Mouse (Mus musculus): ENCODE results near the gene Gale. TPM values are rescaled to one million over a fixed set of nuclear protein-coding genes. Genes with fewer than 3 reads are reported as not detected.
A peak's percentile ranks its signal among the peaks of the same experiment; 100 is the strongest.

Gale gene
- polyA plus RNA-seq, 1 experiment from 2014 or later = 35.2 TPM

DNA sequence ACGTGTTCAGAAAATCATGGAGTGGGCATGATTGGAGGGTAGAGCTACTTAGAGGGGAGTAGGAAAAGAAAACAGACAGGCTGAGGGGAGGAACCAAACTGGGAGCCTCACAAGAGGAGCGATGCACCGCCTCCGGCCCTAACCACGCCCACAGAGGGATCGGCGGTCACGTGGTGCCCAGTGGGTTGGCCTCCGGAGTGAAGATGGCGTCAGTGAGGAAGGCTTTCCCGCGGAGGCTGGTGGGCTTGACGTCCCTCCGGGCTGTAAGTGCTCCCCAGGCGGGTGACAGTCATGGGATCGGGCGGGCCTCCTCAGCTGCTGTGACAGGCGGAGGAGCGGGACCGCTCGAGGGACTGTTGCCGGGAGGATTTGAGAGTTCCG lies 17.3 kb upstream of the Gale start, which contains the start of gene Hmgcl:
Hmgcl (plus strand) TSS at position 171 of the 381 bp plus-strand sequence.
- Histone ChIP-seq H3K9ac (peak within 1 kb of the TSS; percentile 80), H3K4me1 (peaks cover 39% of the 10 kb centered on the region), H3K27ac (peak within 1 kb of the TSS; percentile 74), H3K9me3 (replicated peaks) (no peaks in the 10 kb centered on the region), H3K4me2 (peak within 1 kb of the TSS; percentile 85), H3K36me3 (peaks cover 5% of the 10 kb centered on the region), H3K4me3 (replicated peaks) (peak within 1 kb of the TSS; percentile 85), H3K27me3 (no peaks in the 10 kb centered on the region)
- under 1% methylated on average over 23 of the region's 23 CpGs for WGBS
- ATAC-seq (replicated peaks; ENCODE audit: low FRiP score) = peak; percentile 91

DNA sequence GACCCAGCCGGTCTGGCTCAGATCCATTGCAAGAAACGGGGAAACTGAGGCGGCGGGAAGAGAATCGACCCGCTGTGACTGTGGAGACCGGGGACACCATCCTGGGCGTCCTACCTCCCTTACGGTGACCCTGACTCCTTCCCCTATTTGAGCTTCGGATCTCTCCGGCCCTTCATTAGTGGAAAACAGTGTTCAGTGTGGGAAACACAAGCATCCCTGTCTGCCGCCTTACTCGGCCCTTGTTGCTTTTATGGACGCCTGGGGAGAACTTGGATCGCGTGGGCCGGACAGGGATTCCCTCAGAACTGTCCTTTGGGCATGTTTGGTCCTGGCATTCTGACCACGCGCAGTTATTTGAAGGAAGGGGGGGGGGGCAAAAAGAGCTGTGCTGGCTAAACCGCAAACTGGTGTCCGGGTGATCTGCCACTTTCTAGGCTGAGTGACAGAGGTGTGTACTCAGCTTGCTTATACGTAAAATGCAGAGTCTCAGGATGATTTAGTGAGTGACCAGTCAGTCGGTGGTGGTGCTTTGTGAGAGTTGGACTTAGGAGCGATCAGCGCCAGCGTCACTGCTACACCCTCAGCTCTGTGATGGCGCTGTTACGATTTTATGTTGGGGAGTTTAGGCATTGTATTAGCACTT lies 16.7 kb upstream of the Gale start:
- no peaks in the 10 kb centered on the region for H3K9me3 ChIP-seq (replicated peaks)
- under 1% methylated on average over 28 of the region's 28 CpGs for WGBS
- peak; percentile 12 for ATAC-seq (replicated peaks; ENCODE audit: low FRiP score)
- peaks cover 10% of the 10 kb centered on the region for H3K36me3 ChIP-seq
- peak overlapping the region; percentile 85 for H3K4me3 ChIP-seq (replicated peaks)
- H3K4me1 ChIP-seq = peaks cover 39% of the 10 kb centered on the region
- H3K27me3 ChIP-seq = no peaks in the 10 kb centered on the region
- peak overlapping the region; percentile 85 for H3K4me2 ChIP-seq
- H3K27ac ChIP-seq = peak overlapping the region; percentile 74
- H3K9ac ChIP-seq = peak overlapping the region; percentile 80

DNA sequence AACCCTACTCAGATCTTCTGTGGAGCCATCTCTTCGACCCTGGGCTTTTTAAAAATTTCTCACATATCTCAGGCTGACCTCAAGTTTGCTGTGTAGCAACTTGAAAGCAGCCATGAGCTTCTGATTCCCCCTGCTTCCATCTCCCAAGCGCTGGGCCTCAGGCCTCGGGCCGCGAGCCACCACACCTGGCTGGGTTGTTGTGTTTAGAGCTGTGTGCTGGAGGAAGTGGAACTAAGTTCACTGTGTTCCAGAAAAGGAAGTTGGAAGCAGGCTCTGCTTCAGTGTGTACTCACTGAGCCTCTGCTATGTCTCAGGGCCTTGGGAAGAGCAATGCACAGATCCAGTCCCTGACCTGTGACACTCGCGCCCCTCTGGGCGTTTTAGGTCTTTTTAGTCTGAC lies 15.4 kb upstream of the Gale start:
- H3K9me3 ChIP-seq (replicated peaks) = no peaks in the 10 kb centered on the region
- H3K4me2 ChIP-seq = peak overlapping the region; percentile 3; the same call in 1 of the 2 replicates

DNA sequence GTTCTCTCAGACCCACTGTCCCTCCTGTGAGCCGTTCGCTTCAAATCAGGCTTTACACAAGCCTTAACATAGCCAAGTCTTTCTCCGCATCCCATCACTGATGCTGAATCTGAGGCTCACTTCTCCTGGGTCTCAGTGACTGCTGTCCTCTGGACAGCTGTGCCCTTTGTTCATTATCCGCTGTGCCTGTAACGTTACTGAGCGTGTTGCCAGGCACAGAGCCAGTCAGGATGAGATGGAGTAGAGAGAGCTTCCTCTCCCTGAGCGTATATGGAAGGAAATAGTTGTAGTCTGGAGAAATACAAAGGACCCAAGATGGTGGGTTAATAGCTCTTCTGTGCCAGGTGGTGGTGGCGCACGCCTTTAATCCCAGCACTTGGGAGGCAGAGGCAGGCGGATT lies 14.1 kb upstream of the Gale start:
- no peak overlapping the region for H3K4me2 ChIP-seq
- peaks cover 30% of the 10 kb centered on the region for H3K36me3 ChIP-seq
- H3K27me3 ChIP-seq = no peaks in the 10 kb centered on the region
- H3K4me1 ChIP-seq = peaks cover 37% of the 10 kb centered on the region
- WGBS = 88% methylated on average over 10 of the region's 10 CpGs
- H3K9ac ChIP-seq = no peak overlapping the region
- no peaks in the 10 kb centered on the region for H3K9me3 ChIP-seq (replicated peaks)
- H3K4me3 ChIP-seq (replicated peaks) = no peak overlapping the region
- H3K27ac ChIP-seq = peak overlapping the region; percentile 39
- ATAC-seq (replicated peaks; ENCODE audit: low FRiP score) = no peak

More for the DNA sequence above, 15.4 kb upstream of the Gale start:
- Histone ChIP-seq H3K27me3 (no peaks in the 10 kb centered on the region), H3K36me3 (peaks cover 23% of the 10 kb centered on the region), H3K4me3 (replicated peaks) (no peak overlapping the region), H3K4me1 (peaks cover 39% of the 10 kb centered on the region), H3K9ac (no peak overlapping the region), H3K27ac (no peak overlapping the region)
- ATAC-seq (replicated peaks; ENCODE audit: low FRiP score) = no peak
- 83% methylated on average over 8 of the region's 8 CpGs for WGBS

DNA sequence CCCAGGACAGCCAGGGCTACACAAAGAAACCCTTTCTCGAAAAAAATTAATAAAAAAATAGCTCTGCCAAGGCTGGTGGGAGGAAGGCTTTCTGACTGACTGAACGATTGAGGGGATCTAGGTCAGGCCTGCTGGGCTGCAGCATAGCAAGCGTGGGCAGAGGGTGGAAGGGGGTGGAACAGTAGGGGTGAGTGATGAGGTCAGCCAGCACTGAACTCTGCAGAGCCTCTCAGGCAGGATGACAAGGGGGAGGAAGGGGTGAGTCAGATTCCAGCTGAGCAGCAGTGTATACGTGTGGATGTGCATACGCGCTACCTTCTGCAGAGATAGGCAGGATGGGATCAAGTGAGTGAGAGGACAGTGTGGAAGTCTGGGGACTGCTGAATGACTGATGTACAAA lies 13.6 kb upstream of the Gale start:
- H3K36me3 ChIP-seq = peaks cover 33% of the 10 kb centered on the region
- H3K4me1 ChIP-seq = peaks cover 37% of the 10 kb centered on the region
- peak; percentile 37; the same call in 1 of the 2 replicates for ATAC-seq (replicated peaks; ENCODE audit: low FRiP score)
- 32% methylated on average over 6 of the region's 6 CpGs for WGBS
- peak overlapping the region; percentile 39; the same call in 1 of the 2 replicates for H3K27ac ChIP-seq
- no peaks in the 10 kb centered on the region for H3K27me3 ChIP-seq
- H3K4me2 ChIP-seq = no peak overlapping the region
- H3K9ac ChIP-seq = no peak overlapping the region
- H3K9me3 ChIP-seq (replicated peaks) = no peaks in the 10 kb centered on the region
- no peak overlapping the region for H3K4me3 ChIP-seq (replicated peaks)

DNA sequence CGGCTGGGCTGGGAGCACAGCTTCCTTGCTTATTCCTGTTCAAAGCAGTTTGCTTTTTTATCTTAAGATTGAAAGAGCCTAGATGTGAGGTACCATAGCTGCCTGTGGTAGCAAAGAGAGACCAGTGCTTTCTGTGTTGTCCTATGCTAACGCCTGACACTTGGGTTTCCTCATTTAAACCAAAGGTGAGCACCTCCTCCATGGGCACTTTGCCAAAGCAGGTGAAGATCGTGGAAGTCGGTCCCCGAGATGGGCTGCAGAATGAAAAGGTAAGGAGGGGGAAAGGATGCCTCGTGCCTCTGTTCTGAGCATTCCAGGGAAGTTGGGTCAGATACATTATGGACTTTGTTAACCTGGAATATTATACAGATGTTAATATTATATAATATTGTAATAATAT lies 13.2 kb upstream of the Gale start:
- no peaks in the 10 kb centered on the region for H3K9me3 ChIP-seq (replicated peaks)
- 0 out of 2 replicates have a peak overlapping the region, but pooled peaks have one; percentile 39 for H3K27ac ChIP-seq
- no peak overlapping the region for H3K4me2 ChIP-seq
- H3K4me1 ChIP-seq = peaks cover 37% of the 10 kb centered on the region
- H3K9ac ChIP-seq = no peak overlapping the region
- 79% methylated on average over 6 of the region's 6 CpGs for WGBS
- H3K36me3 ChIP-seq = peaks cover 37% of the 10 kb centered on the region
- ATAC-seq (replicated peaks; ENCODE audit: low FRiP score) = no peak
- H3K27me3 ChIP-seq = no peaks in the 10 kb centered on the region
- H3K4me3 ChIP-seq (replicated peaks) = no peak overlapping the region

DNA sequence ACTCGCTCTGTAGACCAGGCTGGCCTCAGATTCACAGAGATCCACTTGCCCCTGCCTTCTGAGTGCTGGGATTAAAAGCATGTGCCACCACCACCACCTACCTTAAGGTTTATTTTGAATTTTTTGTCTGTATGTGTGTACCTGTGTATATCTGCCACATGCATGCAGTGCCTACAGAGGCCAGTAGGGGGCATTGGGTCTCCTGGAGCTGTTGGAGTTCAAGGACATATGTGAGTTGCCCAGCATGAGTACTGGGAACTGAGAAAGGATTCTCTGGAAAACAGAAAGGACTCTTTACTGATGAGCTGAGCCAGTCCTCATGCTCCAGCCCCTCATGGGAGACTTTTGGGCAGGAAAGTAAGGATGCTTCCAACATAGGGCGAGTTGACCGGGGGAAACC lies 12.0 kb upstream of the Gale start:
- Histone ChIP-seq H3K9me3 (replicated peaks) (no peaks in the 10 kb centered on the region), H3K9ac (no peak overlapping the region), H3K4me2 (no peak overlapping the region), H3K4me1 (peaks cover 31% of the 10 kb centered on the region), H3K4me3 (replicated peaks) (no peak overlapping the region), H3K36me3 (peaks cover 46% of the 10 kb centered on the region), H3K27me3 (no peaks in the 10 kb centered on the region), H3K27ac (no peak overlapping the region)
- no peak for ATAC-seq (replicated peaks; ENCODE audit: low FRiP score)
- WGBS = 94% methylated on average over 3 of the region's 3 CpGs

DNA sequence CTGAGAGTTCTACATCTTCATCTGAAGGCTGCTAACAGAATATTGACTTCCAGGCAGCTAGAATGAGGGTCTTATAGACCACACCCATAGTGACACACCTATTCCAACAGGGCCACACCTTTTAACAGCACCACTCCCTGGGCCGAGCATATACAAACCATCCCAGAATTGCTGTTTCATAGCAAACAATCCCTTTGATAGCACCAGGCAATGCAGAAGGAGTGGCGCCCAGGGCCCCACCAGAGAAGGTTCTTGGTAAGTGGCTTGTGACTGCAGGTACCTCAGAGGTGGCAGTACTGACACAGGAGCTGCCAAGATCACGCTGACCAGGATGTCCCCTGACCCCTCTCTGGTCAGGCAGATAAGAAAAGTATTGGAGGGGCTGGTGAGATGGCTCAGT lies 10.3 kb upstream of the Gale start:
- 92% methylated on average over 3 of the region's 3 CpGs for WGBS

DNA sequence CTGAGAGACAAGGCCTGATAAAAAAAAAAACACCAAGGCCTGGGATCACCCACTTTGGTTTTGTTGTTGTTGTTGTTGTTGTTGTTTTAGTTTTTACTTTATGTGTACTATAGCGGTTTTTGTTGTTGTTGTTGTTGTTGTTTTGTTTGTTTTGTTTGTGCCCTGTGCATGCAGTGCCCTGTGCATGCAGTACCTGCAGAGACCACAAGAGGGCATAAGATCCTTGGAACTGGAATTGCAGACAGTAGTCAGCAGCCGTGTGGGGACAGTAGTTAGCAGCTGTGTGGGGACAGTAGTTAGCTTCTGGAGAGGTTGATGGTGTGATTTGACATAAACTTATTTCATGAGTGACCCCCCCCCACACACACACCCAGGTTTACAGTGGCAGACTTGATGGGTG lies 9.3 kb upstream of the Gale start:
- Histone ChIP-seq H3K4me2 (no peak overlapping the region), H3K9me3 (replicated peaks) (no peaks in the 10 kb centered on the region), H3K4me1 (peaks cover 22% of the 10 kb centered on the region), H3K9ac (no peak overlapping the region), H3K4me3 (replicated peaks) (no peak overlapping the region), H3K27ac (no peak overlapping the region), H3K27me3 (no peaks in the 10 kb centered on the region), H3K36me3 (peaks cover 70% of the 10 kb centered on the region)
- WGBS = 7% methylated on average over 2 of the region's 2 CpGs
- no peak for ATAC-seq (replicated peaks; ENCODE audit: low FRiP score)

More for the DNA sequence above, 10.3 kb upstream of the Gale start:
- Histone ChIP-seq H3K36me3 (peaks cover 59% of the 10 kb centered on the region), H3K9me3 (replicated peaks) (no peaks in the 10 kb centered on the region), H3K4me3 (replicated peaks) (no peak overlapping the region), H3K4me2 (no peak overlapping the region), H3K4me1 (peaks cover 27% of the 10 kb centered on the region), H3K27me3 (no peaks in the 10 kb centered on the region), H3K9ac (no peak overlapping the region), H3K27ac (no peak overlapping the region)
- no peak for ATAC-seq (replicated peaks; ENCODE audit: low FRiP score)

DNA sequence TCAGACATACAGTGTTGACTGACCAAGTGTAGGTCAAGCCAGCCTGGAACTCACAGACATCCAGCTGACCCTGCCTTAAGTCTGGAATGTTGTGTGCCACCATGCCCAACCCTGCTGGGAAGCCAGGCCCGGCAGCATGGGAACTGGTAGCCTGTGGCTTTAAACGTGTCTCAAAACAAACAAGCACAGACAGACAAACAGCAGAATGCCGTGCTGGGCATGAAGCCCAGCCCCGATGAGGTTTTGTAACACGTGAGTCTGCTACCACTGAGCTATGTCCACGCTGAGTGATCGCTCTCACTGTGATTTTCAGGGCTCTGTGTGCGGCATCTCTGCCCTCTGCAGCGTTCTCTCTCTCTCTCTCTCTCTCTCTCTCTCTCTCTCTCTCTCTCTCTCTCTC lies 7.6 kb upstream of the Gale start:
- H3K9me3 ChIP-seq (replicated peaks) = no peaks in the 10 kb centered on the region
- ATAC-seq (replicated peaks; ENCODE audit: low FRiP score) = no peak
- peaks cover 85% of the 10 kb centered on the region for H3K36me3 ChIP-seq
- no peak overlapping the region for H3K27ac ChIP-seq
- peaks cover 11% of the 10 kb centered on the region for H3K4me1 ChIP-seq
- H3K9ac ChIP-seq = no peak overlapping the region
- 86% methylated on average over 9 of the region's 9 CpGs for WGBS
- H3K4me2 ChIP-seq = no peak overlapping the region
- no peak overlapping the region for H3K4me3 ChIP-seq (replicated peaks)
- no peaks in the 10 kb centered on the region for H3K27me3 ChIP-seq

DNA sequence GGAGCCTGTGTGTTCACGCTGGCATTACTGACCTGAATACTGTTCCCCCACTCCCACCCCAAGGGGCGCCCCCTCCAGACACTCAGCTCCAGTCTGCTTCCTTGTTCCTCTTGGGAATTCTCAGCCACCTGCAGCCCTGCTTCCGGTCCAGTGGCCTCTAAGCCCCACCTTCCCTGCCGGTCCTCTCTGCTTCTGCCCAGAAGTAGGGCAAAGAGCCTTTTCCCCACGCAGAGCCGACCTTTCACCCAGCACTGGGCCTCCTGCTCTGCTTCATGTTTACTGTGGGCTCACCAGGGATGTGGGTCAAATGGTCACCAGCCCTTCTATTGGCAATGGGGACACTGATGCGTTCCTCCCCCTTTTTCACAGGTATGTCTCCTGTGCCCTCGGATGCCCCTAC lies 5.2 kb upstream of the Gale start:
- H3K9ac ChIP-seq = 0 out of 2 replicates have a peak overlapping the region, but pooled peaks have one; percentile 10
- ATAC-seq (replicated peaks; ENCODE audit: low FRiP score) = no peak
- peaks cover 18% of the 10 kb centered on the region for H3K4me1 ChIP-seq
- no peak overlapping the region for H3K4me2 ChIP-seq
- H3K27ac ChIP-seq = peak overlapping the region; percentile 63
- no peak overlapping the region for H3K4me3 ChIP-seq (replicated peaks)
- H3K36me3 ChIP-seq = peaks cover 69% of the 10 kb centered on the region
- no peaks in the 10 kb centered on the region for H3K9me3 ChIP-seq (replicated peaks)
- no peaks in the 10 kb centered on the region for H3K27me3 ChIP-seq
- 58% methylated on average over 8 of the region's 8 CpGs for WGBS

DNA sequence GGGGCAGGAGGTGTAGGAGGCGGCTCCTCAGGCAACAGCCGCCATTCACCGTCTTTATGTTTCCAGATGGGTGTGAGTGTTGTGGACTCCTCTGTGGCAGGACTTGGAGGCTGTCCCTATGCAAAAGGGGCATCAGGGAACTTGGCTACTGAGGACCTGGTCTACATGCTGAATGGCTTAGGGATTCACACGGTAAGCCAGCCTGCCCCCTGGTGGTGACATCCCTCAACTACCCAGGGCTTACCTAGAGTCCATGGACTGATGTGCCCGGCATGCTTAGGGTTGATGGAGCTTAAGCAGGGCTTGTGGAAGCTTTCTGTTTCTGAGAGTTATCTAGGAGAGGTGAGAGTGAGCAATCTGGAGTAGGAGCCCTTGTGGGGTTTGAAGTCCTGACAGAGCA lies 2.8 kb upstream of the Gale start:
- Histone ChIP-seq H3K9ac (no peak overlapping the region), H3K9me3 (replicated peaks) (no peaks in the 10 kb centered on the region), H3K4me3 (replicated peaks) (no peak overlapping the region), H3K27ac (no peak overlapping the region), H3K4me1 (peaks cover 32% of the 10 kb centered on the region), H3K36me3 (peaks cover 54% of the 10 kb centered on the region), H3K4me2 (no peak overlapping the region), H3K27me3 (no peaks in the 10 kb centered on the region)
- ATAC-seq (replicated peaks; ENCODE audit: low FRiP score) = no peak
- 21% methylated on average over 5 of the region's 5 CpGs for WGBS

DNA sequence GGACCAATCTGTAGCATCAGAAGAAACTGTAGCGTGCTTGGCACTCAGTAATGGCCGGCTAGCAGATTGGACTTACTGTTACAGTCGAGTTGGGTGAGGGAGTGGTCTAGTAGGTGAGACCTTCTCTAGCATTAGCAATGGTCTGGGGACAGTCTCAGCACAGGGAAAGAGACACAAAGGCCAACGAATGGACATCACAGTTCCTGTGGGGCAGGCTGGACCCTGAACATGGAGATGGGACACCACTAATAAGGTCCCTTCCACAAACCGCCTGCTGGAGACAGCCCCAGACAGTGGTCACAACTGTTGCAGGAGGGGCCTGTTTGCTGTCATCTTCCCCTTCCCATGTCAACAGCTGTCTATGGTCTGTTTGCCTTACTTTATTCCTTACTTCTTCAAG lies 1.8 kb upstream of the Gale start:
- H3K36me3 ChIP-seq = peaks cover 57% of the 10 kb centered on the region
- WGBS = 94% methylated on average over 5 of the region's 5 CpGs

More for the DNA sequence above, 1.8 kb upstream of the Gale start:
- Histone ChIP-seq H3K4me2 (no peak overlapping the region), H3K9me3 (replicated peaks) (no peaks in the 10 kb centered on the region), H3K4me3 (replicated peaks) (no peak overlapping the region), H3K27me3 (no peaks in the 10 kb centered on the region), H3K4me1 (peaks cover 32% of the 10 kb centered on the region), H3K9ac (no peak overlapping the region), H3K27ac (no peak overlapping the region)
- ATAC-seq (replicated peaks; ENCODE audit: low FRiP score) = no peak

Data from kidney, embryonic 15.5 days (tissue).